Mouse (Mus musculus) adrenal gland (tissue): Measurements from ENCODE around the gene Ms4a5.

ENCODE experiments used
- intact Hi-C: fragments of 180-260 bp; cut with DNase I; formaldehyde crosslinking; loops from one replicate; pipeline ENCODE4 v1.15.1; 2025

Gene Ms4a5

DNA sequence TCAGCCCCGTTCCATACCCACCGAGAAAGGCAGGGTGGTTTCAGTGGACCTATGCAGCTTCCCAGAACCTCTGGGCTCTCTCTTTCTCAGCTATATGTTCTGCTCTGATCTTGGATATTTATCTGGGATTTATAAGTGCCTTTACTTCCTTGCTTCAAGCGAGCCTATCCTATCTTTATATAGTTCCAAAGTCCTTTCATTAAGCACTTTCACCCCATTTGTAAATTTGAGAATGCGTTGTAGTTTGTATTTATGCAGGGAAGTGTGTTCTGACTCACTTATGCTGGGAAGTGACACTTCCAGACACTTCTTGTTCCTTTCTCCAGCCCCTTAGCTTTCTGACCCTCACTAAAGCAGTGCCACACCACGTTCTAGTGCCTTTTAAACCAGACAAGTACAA is 51.3 kb downstream of the Ms4a5 start, which contains the start of gene Ms4a12:
TSS of gene Ms4a12 (minus strand) at position 101 of the 400 bp plus-strand sequence.
- intact Hi-C loops, result no loop called here
